Mouse (Mus musculus) brain, embryonic 14.5 days (tissue): Measurements from ENCODE around the gene Tnxb. TPM values are rescaled to one million over a fixed set of nuclear protein-coding genes. Genes with fewer than 3 reads are reported as not detected.

Experiments used
- DNase-seq: peaks from one replicate; pipeline ENCODE4 v3.0.0-alpha.2; 2011; ENCODE audit warnings: low read depth
- CTCF ChIP-seq: fragments of 200-500 bp; IDR thresholded peaks from 2 replicates; pipeline ENCODE4 v1.5.1; 2012; ENCODE audit warnings: inconsistent platforms, mild to moderate bottlenecking, moderate library complexity, borderline replicate concordance; ENCODE audit not compliant: insufficient read depth, insufficient read length; ENCODE audit errors: extremely low read depth
- POLR2A ChIP-seq: fragments of 200-500 bp; IDR thresholded peaks from 2 replicates; pipeline ENCODE4 v1.6.1; 2012; ENCODE audit warnings: mild to moderate bottlenecking, inconsistent platforms, borderline replicate concordance; ENCODE audit not compliant: poor library complexity, insufficient read depth, insufficient read length, severe bottlenecking; ENCODE audit errors: extremely low read depth
- polyA plus RNA-seq: library from polyadenylated mRNA; depleted of rRNA; stranded (reverse); fragments of >200 nt; gene quantifications from 2 replicates; pipeline ENCODE4 v1.2.3, GENCODE M21; 2012

The Tnxb gene
- polyA plus RNA-seq, 1 experiment: 0.70 TPM

GRCm38 (mm10) chr17:34675205-34676092 lies 5.1 kb downstream of the Tnxb start:
- TF ChIP-seq CTCF (no peak), POLR2A (no peak)
- DNase-seq: no peak

DNA sequence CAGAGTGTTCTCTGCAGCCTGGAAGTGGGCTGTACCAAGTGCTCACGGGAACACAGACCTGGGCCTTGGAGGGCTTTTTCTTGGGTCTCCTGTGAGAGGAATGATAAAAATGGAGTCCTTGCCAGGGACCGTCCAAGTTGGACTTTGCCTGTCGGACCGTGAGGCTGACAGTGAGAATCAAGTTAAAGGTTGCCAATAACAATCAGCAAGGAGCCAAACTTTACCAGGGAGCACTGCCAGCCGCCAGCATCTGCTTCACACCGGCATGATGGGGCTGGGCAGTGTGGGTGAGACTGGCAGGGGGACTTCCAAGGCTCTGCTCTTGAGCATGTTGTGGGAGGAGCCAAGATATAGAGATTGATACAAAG lies 5.7 kb downstream of the Tnxb start:
- TF ChIP-seq POLR2A (no peak), CTCF (no peak)
- no peak for DNase-seq

DNA sequence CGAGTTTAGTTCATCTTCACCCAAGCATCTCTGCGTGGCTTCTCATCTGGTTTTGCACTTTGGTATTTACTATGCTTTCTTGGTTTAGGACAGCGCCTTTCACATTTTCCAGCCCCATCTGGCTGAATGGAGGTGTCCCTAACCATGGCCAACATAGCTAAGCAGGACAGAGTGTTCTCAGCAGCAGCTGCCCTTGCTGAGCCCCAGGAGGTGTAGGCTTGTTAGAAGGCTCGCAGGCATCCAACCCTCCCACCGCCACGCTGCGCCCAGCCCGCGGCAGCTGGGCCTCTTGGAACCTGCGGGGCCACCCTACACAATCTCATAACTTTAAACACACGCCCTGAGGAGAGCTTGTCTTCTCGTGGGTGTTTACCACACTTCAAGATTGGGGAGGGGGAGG lies 6.3 kb downstream of the Tnxb start:
- TF ChIP-seq POLR2A: no peak
- no peak for TF ChIP-seq CTCF
- no peak for DNase-seq

- TF ChIP-seq CTCF: no peak
- no peak for TF ChIP-seq POLR2A
- no peak for DNase-seq
Observed at GRCm38 (mm10) chr17:34680191-34680590, 9.9 kb downstream of the Tnxb start.

- DNase-seq: no peak
- no peak for TF ChIP-seq CTCF
- TF ChIP-seq POLR2A: no peak
Observed at GRCm38 (mm10) chr17:34680621-34681020, 10.3 kb downstream of the Tnxb start.

DNA sequence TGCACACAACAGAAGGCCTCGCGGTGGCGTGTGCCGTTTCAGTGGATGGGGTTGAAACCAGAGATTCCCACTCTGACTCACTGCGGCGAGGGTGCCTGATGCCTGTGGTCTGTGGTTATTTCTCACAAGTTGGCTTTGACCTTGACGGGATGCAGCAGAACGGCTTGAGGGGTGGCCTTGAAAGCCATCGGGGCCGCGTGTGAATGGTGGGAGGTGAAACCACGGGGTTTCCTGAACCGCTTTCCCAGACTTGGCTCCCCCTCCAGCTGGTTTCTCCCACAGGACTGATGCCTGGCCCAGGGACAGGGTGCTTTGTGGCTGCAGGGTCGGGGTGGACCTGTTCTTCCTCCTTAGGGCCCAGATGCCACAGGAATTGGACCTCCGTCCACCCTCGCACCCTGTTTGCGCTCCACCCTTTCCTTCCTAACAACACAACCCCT lies 10.8 kb downstream of the Tnxb start:
- no peak for TF ChIP-seq POLR2A
- TF ChIP-seq CTCF: no peak
- no peak for DNase-seq

DNA sequence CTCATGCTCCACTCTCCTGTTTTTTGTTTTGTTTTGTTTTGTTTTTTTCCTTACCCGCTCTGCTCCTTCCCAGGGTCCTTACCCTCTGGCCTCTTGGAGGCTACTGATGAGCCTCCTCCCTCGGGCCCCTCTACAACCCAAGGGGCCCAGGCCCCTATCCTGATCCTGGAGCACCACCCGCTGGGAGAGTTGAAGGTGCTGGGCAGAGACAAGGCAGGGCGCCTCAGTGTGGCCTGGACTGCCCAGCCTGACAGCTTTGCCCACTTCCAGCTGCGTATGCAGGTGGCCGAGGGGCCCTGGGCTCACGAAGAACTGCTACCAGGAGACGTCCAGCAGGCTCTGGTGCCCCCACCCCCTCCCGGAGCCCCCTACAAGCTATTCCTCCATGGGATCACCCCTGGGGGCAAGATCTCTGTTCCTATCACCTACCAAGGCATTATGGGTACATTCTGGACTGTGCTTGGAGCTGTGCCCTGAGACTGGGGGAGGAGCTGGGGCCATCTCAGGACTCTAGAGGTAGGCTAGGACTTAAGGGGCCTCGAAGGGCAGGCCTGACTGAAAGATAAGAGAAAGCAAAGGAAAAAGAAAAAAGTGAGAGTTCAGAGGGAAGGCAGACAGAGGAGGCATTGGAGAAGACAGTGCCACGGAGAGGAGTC lies 11.7 kb downstream of the Tnxb start:
- DNase-seq: no peak
- TF ChIP-seq CTCF (no peak), POLR2A (no peak)

- DNase-seq: no peak
- no peak for TF ChIP-seq POLR2A
Observed at GRCm38 (mm10) chr17:34683179-34683578, 12.8 kb downstream of the Tnxb start.

DNA sequence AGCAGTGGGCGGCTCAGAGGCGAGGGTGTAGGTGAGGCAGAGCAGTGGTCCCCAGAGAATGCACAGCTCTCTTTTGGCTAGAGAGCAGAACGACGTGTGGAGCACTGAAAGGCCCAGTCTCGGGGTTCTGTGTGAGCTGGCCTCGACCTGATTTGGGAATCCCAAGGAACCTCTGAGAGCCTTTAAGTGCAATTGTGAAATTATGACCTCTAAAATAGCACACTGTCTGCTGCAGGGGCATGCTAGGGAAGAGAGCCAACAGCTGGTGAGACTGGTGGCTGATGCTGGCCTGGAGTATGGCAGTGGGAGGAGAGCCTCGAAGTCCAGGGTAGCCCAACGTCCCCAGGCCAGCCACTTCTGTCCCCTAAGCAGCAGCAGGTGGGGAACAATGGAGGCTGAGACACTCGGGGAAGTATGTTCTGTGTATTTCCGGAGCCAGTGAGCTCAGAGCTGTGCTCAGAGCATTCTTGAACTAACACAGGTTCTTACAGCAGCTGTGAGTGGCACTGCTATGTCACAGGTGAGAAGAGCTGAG lies 13.4 kb downstream of the Tnxb start:
- TF ChIP-seq POLR2A (no peak), CTCF (no peak)
- DNase-seq: no peak

GRCm38 (mm10) chr17:34684253-34684893 lies 14.0 kb downstream of the Tnxb start:
- TF ChIP-seq POLR2A (no peak), CTCF (no peak)
- DNase-seq: peak; percentile 1

DNA sequence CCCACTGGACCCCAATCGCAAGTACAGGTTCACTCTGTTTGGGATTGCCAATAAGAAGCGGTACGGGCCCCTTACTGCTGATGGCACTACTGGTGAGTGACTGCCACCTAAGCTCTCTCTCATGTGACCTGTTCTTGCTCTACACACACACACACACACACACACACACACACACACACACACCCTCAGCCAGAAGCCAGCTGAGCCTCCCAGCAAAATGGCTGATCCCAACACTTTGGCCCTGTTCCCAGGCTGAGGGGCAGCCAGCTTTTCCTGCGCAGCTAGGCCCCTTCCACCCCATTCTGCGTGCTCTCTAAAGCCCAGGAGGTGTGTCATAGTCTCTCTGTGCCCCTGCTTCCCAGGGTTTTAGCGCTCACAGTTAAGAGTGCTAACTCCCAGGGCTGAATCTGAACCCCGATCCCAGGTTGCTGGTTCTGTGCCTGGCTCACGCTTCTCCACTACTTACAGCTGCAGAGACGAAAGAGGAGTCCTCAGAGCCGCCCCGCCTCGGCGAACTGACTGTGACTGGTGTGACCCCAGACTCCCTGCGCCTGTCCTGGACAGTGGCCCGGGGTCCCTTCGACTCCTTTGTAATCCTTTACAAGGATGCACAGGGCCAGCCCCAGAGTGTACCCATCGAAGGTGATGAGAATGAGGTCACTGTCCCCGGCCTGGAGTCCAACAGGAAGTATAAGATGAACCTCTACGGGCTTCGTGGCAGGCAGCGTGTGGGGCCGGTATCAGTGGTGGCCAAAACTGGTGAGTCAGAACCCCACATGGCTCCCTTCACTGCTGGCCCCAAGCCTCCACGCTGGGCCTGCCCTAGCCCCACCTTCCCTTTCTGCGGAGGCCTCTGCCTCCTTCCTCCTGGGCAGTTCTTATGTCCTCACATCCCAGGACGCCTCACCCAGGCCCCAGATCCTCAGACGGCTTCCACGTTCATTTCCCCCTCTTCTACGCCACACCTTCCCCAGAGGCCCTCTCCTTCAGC lies 15.1 kb downstream of the Tnxb start:
- TF ChIP-seq CTCF: no peak
- TF ChIP-seq POLR2A: no peak
- peak; percentile 86 for DNase-seq
